Mouse (Mus musculus) adrenal gland, postnatal 4 days (tissue): ENCODE measurements around the gene Cntn5. TPM values are rescaled to one million over a fixed set of nuclear protein-coding genes. Genes with fewer than 3 reads are reported as not detected.

Source experiments
- DNase-seq, 2 experiments: peaks; one replicate each; pipeline ENCODE4 v3.0.0; 2021 to 2022; ENCODE audit warnings: low spot score in 2 of 2, mixed read lengths in 2 of 2
- total RNA-seq, 2 experiments: library from RNA; stranded (reverse); gene quantifications; 2 replicates each; pipeline ENCODE4 v1.2.3; 2021

The Cntn5 gene
- total RNA-seq, 2 experiments from 2014 or later: 1.1 to 1.7 TPM

- no peak for DNase-seq
These were observed 455.5 kb downstream of the Cntn5 start for GRCm38 (mm10) chr9:10448987-10449563.

- DNase-seq: no peak
These were observed 457.2 kb downstream of the Cntn5 start for GRCm38 (mm10) chr9:10447220-10447837.

DNA sequence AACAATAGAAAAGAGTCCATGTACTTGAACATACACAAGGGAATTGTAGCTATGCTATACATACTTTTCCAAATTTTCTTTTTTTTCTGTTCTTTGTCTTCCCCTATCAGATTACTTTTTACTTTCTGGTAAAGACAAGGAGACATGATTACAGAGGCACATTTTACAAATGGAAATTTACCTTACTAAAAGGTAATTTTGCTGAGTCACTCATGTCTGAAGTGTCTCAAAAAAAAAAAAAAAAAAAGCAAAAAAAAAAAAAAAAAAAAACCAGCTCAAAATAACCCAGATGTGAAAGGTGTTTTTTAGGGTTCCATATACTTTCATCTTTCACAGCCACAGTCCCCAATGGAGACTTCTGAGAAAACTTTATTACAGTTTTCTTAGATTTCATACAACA is 492.5 kb downstream of the Cntn5 start:
- DNase-seq: no peak

- DNase-seq: no peak
These were observed 504.5 kb downstream of the Cntn5 start for GRCm38 (mm10) chr9:10400099-10400498.

GRCm38 (mm10) chr9:10389863-10390262 is 514.7 kb downstream of the Cntn5 start:
- DNase-seq: no peak

GRCm38 (mm10) chr9:10384455-10384854 is 520.1 kb downstream of the Cntn5 start:
- no peak for DNase-seq

- DNase-seq: no peak
These were observed 521.4 kb downstream of the Cntn5 start for GRCm38 (mm10) chr9:10383140-10383539.

- no peak for DNase-seq
These were observed 522.9 kb downstream of the Cntn5 start for GRCm38 (mm10) chr9:10381701-10382100.

DNA sequence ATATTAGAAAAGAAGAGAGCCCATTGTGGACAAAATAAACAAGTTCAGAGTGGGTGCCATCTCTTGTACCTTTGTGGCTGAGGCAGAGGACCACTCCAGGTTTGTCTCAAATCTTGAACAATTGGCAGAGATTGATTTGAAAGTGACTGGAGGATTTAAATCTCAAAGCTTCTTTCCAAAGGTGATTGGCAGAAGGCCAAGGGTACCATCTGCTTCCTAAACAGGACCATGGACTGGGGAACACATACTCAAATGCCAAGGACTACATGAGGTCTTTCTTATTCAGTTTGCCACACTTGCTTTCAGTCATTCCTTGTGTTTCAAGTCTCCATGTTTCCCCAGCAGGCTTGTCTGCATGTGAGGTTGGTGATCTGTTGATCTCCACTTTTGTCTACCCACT is 528.3 kb downstream of the Cntn5 start:
- DNase-seq: no peak

DNA sequence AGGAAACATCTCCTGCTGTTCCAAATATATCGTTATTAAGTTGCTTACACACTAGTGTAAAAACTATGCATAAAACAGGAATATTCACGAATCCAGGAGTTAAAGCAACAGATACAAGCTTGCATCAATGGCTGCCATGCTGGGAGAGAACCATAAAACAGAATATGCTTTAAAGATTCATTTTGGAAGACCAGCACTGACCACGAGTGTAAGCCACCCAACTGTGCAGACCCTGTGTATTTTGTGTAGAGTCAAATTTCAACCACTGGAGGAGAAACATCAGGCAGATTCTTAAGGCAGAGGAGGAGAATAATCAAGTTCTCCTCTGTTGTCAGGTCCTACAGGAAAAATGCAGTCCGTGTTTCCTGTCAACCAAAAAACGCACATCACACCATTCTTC is 535.6 kb downstream of the Cntn5 start:
- DNase-seq: no peak

DNA sequence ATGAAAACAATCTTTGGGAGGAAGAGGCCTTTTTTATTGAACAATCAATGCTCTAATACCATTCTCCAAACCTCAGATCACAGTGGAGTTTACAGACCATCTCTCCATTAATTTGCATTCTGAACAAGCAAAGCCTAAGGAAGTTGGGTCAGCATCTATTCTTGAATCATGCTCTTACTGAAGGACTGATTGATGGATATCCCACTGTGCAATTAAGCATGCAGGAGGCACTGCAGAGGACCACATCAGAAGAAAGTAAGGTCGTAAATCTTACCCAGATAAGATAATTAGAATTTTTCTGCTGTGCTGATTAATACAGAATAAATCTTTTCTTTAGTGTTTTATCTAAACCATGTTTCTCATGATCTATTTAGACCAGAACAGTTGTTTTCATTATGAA is 536.2 kb downstream of the Cntn5 start:
- DNase-seq: no peak

DNA sequence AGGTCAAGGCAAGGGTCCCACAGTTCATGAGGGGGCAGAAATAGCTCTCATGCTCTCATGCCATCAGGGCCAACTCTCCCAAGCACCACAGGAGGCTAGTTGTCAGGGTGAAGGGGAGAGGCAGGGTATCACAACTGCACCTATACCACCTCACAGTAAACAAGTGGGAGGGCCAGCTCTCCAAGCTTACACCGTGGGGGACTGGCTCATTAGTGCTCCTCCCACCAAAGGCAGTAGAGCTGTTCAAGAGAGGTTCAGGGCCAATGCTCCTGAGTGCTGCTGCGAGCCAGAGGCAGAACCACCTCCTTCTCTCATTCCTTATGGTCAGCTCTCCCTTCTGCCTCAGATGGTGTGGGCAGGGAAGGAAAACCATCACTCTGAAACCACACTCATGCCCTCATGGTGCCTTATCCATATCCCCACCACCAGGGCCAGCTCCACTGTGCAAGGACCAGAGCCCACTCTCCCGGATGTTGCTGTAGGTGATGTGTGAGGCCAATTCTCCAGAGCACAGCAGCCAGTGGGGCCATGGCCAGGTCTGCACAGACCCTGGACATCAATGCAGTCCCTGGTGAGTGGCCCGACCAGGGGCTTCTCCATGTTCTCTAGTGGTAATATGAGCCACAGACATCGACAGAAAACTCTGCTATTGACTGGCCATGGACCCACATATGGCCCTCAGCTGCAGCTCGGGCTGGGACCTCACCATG is 538.2 kb downstream of the Cntn5 start:
- no peak for DNase-seq

- DNase-seq: no peak
These were observed 553.5 kb downstream of the Cntn5 start for GRCm38 (mm10) chr9:10350909-10351655.

- no peak for DNase-seq
These were observed 555.8 kb downstream of the Cntn5 start for GRCm38 (mm10) chr9:10348741-10349140.

DNA sequence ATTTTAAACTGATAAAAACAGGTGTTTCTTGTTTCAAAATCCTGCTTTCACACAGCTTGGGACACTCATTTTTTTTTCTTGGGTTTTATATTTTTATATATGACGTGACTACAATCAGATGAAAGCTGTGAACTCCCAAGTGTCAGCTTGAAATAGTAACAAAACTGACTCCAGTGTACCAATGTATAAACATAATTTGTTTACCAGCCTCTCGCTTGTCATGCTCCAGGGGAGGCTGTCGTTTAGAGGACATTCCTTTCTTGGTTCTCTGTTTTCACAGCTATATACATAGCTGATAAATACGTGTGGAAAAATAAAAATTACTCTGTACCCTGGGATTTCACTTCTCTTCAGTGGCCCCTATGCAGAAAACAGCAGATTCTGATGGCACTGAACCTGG is 556.4 kb downstream of the Cntn5 start:
- DNase-seq: no peak

DNA sequence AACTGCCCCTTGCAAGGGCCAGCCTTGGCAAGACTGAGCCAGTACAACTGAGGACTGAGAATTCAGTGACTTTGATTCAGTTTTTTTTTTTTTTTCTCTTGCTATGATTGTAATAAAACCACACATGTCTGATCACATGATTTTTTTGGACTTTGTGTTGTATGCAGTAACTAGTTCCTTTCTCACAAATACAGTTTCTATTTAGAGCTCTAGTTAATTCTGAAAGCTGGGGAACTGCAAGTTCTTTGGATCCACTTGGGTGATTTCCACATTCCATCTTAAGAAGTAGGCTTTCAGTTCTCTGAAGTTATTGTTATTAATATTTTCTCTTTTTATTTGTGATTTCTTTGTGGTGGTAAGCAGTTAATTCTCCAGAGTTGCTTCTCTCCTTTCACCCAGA is 563.8 kb downstream of the Cntn5 start:
- no peak for DNase-seq

DNA sequence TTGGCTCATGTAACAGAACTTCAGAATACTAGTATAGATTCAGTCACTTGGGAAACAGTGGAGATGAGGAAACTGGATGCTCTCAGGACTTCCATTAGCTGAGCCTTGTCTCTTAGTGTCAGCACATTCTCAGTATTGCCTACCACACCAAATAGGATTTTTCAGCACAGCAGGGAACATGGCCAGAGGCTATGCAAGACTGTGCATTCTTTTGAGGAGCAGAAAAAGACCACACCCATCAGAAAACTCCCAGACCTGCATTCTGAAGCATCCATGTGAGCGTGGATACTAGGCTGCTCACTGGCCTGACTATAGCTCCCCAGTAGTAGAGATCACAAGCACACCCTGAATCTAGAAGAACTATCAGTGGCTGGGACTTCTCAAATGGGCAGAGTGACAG is 564.9 kb downstream of the Cntn5 start:
- DNase-seq: no peak

GRCm38 (mm10) chr9:10324697-10325368 is 579.7 kb downstream of the Cntn5 start:
- peak in 1 of 2 experiments; percentile 9 for DNase-seq

DNA sequence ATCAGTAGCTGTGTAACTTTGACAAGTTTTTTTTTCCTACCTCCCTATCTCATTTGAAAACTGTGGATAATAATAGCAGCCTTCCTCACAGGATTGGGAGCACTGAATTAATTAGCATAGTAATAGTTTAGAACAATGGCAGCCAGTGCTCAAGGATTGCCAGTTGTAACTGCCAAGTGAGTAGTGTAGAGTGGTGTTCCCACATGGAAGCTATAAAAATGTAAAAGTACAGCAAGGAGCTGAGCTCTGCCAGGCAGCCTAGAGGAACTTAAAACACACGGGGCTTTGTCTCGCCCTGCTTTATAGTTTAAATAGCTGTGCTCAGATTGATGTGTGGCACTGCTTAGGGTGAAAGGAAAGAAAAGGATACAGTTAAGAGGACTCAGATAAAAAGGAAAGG is 635.2 kb downstream of the Cntn5 start:
- no peak for DNase-seq

- DNase-seq: no peak
These were observed 635.7 kb downstream of the Cntn5 start for GRCm38 (mm10) chr9:10268836-10269235.

DNA sequence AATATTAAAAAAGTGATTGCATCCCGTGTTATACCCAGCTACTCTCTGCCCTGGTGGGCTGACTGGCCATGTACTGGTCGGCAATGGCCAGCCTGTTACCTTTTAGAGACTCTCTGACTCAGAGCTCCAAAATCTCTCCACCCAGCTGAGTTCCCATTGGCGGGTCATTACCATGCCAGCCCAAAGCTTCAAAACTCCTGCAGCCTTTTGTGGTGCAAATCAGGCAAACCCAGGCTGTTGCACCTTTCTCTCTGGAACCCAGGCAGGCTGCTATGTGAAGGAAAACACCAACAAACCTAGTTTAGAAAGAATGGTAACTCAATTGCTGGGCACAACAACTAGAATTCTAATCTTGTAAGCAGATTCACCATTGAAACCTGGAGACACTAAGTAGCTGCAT is 639.0 kb downstream of the Cntn5 start:
- no peak for DNase-seq
